Mouse (Mus musculus): Measurements from ENCODE around the gene Trabd2b.

The Trabd2b gene

DNA sequence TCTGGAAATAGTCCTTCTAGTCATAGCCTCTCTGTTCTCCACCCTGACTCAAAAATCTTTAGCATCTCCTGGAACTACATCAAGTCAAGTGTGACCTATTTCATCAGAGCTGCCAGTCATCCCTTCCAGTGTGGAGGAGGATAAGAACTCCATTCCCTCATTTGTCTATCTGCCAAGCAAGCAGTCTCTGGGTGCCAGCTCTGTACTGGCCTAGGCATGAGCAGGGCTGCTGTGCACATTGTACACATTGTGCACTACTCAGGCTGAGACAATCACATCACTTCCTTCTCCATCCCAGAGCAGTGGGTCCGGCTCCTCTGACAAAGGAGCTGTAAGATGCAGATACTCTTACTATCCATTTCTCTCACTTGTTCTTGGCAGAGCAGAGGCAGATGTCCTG, 178.2 kb downstream of the Trabd2b start:
- DNase-seq (ENCODE audit: extremely low read depth, low read depth), result no peak

DNA sequence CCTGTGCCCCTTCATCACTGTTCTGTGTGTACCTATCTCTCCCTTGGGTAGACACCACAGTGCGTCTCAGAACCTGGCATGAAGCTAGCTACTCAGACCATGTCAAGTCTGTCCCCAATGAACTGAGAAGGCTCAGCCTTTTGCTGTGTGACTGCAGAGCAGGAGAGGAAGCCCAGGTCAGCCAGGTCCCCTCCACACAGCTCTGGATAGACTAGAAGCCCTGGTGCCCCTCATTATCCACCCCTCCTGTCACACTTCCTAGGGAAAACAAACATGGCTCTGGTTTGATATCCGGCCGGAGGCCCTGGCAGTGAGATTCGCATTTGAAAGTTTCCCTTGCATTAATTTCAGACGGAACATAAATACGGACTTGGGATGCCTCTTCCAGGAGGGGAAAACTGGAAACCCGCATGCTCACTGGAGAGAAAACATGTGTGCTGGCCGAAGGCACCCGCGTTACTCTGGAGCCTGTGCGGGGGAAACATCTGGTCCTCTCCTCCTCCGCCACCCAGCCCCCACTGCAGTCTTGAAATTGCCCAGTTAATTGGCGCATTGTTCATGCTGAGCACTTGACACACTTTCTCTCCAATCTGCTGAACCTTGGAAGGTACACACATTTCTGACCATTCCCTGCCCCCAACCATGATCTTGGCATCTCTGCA, 187.2 kb downstream of the Trabd2b start:
- DNase-seq (ENCODE audit: extremely low read depth, low read depth), result no peak

DNA sequence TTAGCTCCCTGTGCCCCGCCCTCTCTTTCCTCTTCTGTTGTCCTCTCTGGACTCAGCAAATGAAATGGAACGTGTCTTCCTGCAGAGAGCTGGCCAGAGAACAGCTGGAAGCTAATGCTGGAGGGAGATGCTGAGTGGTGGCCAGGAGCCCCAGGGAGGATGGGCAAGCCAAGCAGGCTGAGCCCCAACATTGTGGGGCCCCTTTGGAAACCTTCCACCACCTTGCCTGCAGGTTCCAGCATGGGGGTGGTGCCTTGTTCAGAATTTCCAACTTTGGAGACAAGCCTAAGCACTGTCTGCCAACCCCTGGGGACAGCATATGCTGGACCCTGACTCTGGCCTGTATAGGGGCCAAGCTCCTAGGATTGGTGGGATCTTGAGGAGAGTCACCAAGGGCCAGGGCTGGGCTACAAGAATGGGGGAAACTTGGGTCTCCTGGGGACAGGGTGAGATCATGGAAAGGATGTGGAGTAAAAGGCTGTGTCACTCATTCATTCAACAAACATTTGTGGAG, 188.7 kb downstream of the Trabd2b start:
- DNase-seq (ENCODE audit: extremely low read depth, low read depth), result no peak

GRCm38 (mm10) chr4:114599121-114599520, 192.6 kb downstream of the Trabd2b start:
- DNase-seq (ENCODE audit: extremely low read depth, low read depth), result no peak

DNA sequence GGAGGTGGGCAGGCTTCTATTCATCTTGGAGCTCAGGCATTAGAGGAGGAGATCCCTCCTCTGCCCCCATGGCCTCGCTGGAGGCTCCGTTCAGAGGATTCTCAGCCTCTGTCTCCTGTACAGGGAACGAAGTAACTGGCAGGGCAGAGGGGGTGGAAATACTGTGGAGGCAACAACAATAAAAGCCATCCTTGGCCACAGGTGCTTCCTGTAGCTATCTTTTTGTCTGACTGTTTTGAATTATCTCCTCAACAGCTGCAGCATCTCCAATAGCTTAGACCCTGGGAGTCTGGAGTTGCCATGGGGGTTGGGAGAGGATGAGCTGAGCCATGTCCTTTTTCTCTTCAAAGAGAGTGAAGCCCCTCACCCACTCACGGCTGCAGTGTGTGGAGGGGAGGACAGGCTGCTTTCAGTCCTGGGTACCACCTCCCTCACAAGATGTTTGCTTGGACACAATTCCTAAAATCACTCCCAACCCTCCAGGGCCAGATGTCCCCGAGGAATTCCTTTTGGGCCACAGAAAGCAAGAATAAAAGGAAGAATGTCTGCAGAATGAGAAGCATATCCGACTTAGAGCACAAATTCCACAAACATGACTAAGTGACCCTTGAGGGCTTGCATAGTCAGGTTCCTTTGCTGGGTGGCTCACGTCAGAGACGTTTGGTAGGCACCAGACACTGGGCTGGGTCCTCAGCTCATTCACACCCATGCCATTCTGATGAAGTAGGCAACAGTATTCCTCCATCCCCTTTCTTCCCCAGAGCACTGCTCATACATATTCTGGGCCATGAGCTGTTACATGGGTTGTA, 194.9 kb downstream of the Trabd2b start:
- no peak for DNase-seq (ENCODE audit: extremely low read depth, low read depth)

- no peak for DNase-seq (ENCODE audit: extremely low read depth, low read depth)
These were observed 199.1 kb downstream of the Trabd2b start for GRCm38 (mm10) chr4:114605670-114606069.

- no peak for DNase-seq (ENCODE audit: extremely low read depth, low read depth)
These were observed 201.3 kb downstream of the Trabd2b start for GRCm38 (mm10) chr4:114607873-114608272.

DNA sequence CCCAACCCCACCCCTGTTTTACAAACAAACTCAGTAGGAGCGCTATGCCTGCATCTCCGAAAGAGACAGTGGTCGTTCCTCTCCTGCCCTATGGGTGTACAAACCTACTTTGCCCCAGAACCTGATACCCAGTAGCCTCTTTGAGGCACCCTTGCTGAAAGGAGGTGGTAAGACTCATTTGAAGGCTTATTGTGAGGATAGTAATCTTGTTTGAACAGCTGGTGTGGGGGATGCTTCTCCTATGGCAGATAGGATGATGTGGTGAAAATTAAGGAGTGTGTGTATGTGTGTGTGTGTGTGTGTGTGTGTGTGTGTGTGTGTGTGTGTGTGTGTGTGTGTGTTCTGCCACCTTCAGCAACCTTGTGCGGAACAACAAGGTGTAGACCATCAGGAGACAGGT, 202.8 kb downstream of the Trabd2b start:
- DNase-seq (ENCODE audit: extremely low read depth, low read depth), result no peak

GRCm38 (mm10) chr4:114611166-114611929, 204.8 kb downstream of the Trabd2b start:
- DNase-seq (ENCODE audit: extremely low read depth, low read depth), result no peak

GRCm38 (mm10) chr4:114612032-114612431, 205.5 kb downstream of the Trabd2b start:
- DNase-seq (ENCODE audit: extremely low read depth, low read depth), result no peak

DNA sequence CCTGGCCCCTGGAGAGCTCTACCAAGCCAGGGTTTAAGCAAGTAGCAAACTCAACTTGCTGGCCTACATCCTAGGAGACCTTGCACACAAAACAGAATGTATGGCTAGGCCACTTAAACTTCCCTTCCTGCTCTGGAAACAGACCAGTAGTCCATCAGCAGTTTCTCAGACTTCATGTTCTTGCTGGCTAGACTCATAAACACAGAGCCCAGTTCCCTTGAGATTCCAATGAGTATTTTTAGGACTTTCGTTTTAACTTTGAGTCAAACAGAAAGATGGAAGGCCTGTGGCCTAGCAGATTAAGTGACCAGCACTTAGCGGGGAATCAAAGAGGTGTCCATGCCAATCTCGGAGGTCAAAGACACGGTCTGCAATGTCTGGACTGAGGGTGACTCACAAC, 206.3 kb downstream of the Trabd2b start:
- DNase-seq (ENCODE audit: extremely low read depth, low read depth), result no peak

DNA sequence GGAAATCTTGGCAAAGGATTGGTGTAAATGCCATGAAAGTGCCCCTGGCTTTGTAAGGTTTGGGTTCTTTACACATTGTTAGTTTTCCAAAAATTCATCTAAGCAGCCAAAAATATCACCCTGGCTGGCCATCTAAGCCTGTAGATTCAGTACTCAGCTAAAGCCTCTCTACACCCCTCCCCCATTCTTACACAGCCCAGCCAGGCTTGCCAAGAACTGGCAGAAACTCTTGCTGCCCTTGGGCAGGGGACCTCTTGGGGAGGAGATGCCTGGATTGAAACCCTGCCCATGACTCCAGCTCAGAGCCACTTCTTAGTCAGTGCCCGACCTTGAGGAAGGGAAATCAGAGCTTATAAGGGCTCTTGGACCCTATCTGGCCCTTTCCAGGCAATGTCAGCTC, 207.6 kb downstream of the Trabd2b start:
- no peak for DNase-seq (ENCODE audit: extremely low read depth, low read depth)

- DNase-seq (ENCODE audit: extremely low read depth, low read depth), result no peak
These were observed 209.2 kb downstream of the Trabd2b start for GRCm38 (mm10) chr4:114615765-114616164.

GRCm38 (mm10) chr4:114622929-114623328, 216.4 kb downstream of the Trabd2b start:
- no peak for DNase-seq (ENCODE audit: extremely low read depth, low read depth)

DNA sequence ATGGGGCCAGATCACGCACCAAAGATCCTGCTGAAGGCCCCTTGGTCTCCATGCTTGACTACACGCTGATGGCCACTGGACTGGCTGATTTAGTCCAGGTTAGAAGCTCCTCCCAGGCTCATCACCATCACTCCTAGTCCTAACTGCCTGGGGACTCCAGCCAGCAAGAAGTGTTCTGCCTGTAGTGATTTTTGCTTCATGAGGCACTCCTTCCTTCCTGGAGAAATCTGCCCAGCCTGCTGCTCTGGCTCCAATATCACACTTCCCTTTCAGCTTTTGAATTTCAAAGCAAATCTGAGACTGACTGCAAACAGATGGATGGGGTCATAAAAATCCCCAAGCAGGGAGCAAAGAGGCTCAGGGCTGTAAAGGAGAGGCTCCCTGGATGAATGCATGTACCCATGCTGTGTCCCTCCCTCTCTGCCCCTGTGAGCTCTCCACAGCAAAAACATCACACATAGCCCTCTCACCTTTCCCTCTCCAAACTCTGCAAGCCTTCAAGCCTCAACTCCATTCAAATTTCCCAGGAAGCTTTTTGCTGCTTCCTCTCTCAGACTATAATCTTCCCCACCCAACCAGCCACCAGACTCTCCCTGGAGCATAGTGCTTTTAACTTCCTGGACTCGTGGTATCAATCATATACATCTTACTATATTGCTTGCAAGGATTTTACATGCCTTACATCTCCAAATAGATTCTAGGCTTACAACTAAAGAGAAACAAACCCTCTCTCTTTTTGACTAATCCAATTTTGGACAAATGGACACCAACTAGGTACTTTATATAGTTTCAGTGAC, 217.8 kb downstream of the Trabd2b start:
- no peak for DNase-seq (ENCODE audit: extremely low read depth, low read depth)

GRCm38 (mm10) chr4:114625357-114625756, 218.8 kb downstream of the Trabd2b start:
- no peak for DNase-seq (ENCODE audit: extremely low read depth, low read depth)

- DNase-seq (ENCODE audit: extremely low read depth, low read depth), result no peak
These were observed 219.4 kb downstream of the Trabd2b start for GRCm38 (mm10) chr4:114625920-114626319.

GRCm38 (mm10) chr4:114627674-114628293, 221.3 kb downstream of the Trabd2b start:
- DNase-seq (ENCODE audit: extremely low read depth, low read depth), result no peak

GRCm38 (mm10) chr4:114635889-114636288, 229.4 kb downstream of the Trabd2b start:
- DNase-seq (ENCODE audit: extremely low read depth, low read depth), result peak; percentile 10

GRCm38 (mm10) chr4:114636324-114636723, 229.8 kb downstream of the Trabd2b start:
- DNase-seq (ENCODE audit: extremely low read depth, low read depth), result no peak

DNA sequence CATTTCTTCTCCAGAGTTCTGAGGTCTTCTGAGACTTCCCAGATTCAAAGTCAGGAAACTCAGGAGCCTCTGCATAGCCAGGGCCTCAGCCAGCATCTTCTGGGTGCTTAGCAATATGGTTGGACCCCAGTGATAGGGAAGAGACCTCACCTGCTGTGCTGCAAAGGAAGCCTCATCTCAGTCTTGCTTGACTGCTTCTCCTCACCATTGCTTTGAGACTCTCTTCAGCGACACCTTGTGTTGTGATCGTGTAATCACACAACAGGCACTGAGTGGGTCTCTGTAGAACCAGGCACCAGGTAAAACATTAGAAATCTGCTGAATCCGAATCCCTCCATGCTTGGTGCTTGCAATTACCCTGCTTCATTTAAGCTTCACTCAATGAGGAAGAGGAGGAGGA, 230.6 kb downstream of the Trabd2b start:
- DNase-seq (ENCODE audit: extremely low read depth, low read depth), result peak; percentile 12

Measured in MEL-GATA-1-ER (cell line).